Mouse (Mus musculus): ENCODE data around the gene Gm49387. TPM values are rescaled to one million over a fixed set of nuclear protein-coding genes. Genes with fewer than 3 reads are reported as not detected.
"Not testable (repeated sequence)": the region's sequence is repeated elsewhere in the genome, so short reads cannot be mapped to it uniquely, and the experiment has no call there.

Gene Gm49387
- polyA plus RNA-seq, 1 experiment from 2014 or later: not detected

GRCm38 (mm10) chr14:31602616-31602979 lies 38.1 kb downstream of the Gm49387 start:
- not testable (repeated sequence) for ATAC-seq (replicated peaks; ENCODE audit: low FRiP score); H3K27ac ChIP-seq (ENCODE audit: low read depth, low read length); H3K27me3 ChIP-seq (ENCODE audit: control insufficient read depth, insufficient read depth, low read length); H3K9ac ChIP-seq (ENCODE audit: low read length); H3K4me1 ChIP-seq (replicated peaks; ENCODE audit: control insufficient read depth, insufficient read depth, low read length); H3K36me3 ChIP-seq (ENCODE audit: control insufficient read depth, insufficient read depth, low read length); H3K4me2 ChIP-seq (ENCODE audit: low read depth, low read length, severe bottlenecking); DNase-seq (ENCODE audit: low spot score); H3K9me3 ChIP-seq (ENCODE audit: control insufficient read depth, low read length); H3K4me3 ChIP-seq (ENCODE audit: low read depth, low read length)
- 91% methylated on average over 6 of the region's 6 CpGs for whole genome bisulfite sequencing

DNA sequence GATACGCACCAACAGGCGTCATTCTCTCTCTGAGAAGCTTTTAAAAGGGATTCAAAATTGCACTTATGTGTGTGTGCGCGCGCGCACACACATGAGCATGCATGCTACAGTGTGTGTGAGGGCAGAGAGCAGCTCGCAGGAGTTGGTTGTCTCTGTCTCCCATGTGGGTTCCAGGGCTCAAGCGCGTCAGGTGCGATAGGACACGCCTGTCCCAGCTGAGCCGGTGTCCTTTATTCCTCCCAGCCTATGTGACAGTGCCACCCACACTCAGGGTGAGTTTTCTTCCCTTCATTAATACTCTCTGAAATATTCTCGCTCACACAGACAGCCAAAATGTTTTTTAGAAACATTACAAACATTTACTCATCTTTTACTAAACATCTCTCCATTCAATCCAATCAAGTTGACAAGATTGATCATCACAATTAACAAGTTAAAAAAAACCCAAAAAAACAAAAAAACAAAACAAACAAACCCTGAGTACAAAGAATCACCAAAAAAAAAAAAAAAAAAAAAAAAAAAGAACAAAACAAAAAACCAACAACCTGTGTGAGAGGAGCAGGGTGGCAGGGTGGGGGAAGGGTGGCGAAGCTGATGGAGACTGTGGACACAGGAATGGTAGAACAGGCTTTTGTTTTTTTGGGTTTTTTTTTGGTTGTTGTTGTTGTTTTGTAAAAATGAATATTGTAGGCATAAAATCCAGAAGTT lies 38.6 kb downstream of the Gm49387 start:
- ATAC-seq (replicated peaks; ENCODE audit: low FRiP score) (no peak), DNase-seq (ENCODE audit: low spot score) (no peak)
- Histone ChIP-seq H3K36me3 (ENCODE audit: control insufficient read depth, insufficient read depth, low read length) (no peaks in the 10 kb centered on the region), H3K4me1 (replicated peaks; ENCODE audit: control insufficient read depth, insufficient read depth, low read length) (no peaks in the 10 kb centered on the region), H3K27ac (ENCODE audit: low read depth, low read length) (no peak overlapping the region), H3K9ac (ENCODE audit: low read length) (no peak overlapping the region), H3K4me2 (ENCODE audit: low read depth, low read length, severe bottlenecking) (no peak overlapping the region), H3K27me3 (ENCODE audit: control insufficient read depth, insufficient read depth, low read length) (no peaks in the 10 kb centered on the region), H3K9me3 (ENCODE audit: control insufficient read depth, low read length) (no peaks in the 10 kb centered on the region; the same call in 1 of the 2 replicates), H3K4me3 (ENCODE audit: low read depth, low read length) (no peak overlapping the region)
- 95% methylated on average over 14 of the region's 14 CpGs for WGBS

DNA sequence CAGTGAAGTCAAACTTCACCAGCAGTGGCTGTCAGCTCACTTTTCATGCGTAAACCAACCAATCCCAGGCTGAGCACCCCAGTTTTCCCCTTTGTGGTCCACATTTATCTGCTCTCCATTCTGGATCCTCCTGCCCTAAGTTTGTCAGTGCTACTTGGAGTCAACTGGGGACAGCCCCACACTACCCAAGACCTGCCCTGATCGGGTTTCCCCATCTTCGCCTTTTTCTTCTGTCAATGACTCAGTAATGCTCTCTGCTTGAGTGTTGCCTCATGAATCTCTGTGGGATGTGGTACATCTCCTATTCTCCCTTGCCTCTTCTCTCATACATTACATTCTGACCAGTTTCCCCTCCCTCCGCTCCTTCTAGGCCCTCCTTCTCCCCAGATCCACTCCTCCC lies 43.2 kb downstream of the Gm49387 start:
- DNase-seq (ENCODE audit: low spot score) (no peak), ATAC-seq (replicated peaks; ENCODE audit: low FRiP score) (no peak)
- WGBS: 89% methylated on average over 4 of the region's 4 CpGs
- no peak overlapping the region for H3K4me3 ChIP-seq (ENCODE audit: low read depth, low read length)
- no peaks in the 10 kb centered on the region for H3K27me3 ChIP-seq (ENCODE audit: control insufficient read depth, insufficient read depth, low read length)
- no peaks in the 10 kb centered on the region; the same call in 1 of the 2 replicates for H3K9me3 ChIP-seq (ENCODE audit: control insufficient read depth, low read length)
- H3K4me1 ChIP-seq (replicated peaks; ENCODE audit: control insufficient read depth, insufficient read depth, low read length): no peaks in the 10 kb centered on the region
- H3K27ac ChIP-seq (ENCODE audit: low read depth, low read length): no peak overlapping the region
- no peaks in the 10 kb centered on the region for H3K36me3 ChIP-seq (ENCODE audit: control insufficient read depth, insufficient read depth, low read length)
- H3K9ac ChIP-seq (ENCODE audit: low read length): no peak overlapping the region
- no peak overlapping the region for H3K4me2 ChIP-seq (ENCODE audit: low read depth, low read length, severe bottlenecking)

DNA sequence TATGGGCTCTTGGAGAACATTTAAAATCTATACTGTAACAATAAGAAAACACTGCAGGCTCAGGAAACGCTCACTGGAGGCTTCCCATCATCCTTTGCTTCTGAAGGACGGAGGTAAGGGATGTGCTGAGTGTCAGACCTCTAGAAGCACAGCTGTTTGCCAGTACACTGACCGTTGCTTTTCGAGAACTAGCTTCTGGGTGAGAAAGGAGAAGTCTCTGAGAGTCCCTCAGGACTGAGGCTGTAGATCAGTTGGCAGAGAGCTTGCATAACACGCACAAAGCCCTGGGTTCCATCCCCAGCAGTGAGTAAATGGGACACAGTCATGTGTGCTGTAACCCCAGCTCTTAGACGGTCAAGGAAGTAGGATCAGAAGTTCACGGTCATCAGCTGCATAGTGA lies 44.3 kb downstream of the Gm49387 start:
- ATAC-seq (replicated peaks; ENCODE audit: low FRiP score) (no peak), DNase-seq (ENCODE audit: low spot score) (no peak)
- WGBS: 86% methylated on average over 7 of the region's 7 CpGs
- Histone ChIP-seq H3K36me3 (ENCODE audit: control insufficient read depth, insufficient read depth, low read length) (no peaks in the 10 kb centered on the region), H3K4me2 (ENCODE audit: low read depth, low read length, severe bottlenecking) (no peak overlapping the region), H3K27me3 (ENCODE audit: control insufficient read depth, insufficient read depth, low read length) (no peaks in the 10 kb centered on the region), H3K4me3 (ENCODE audit: low read depth, low read length) (no peak overlapping the region), H3K9me3 (ENCODE audit: control insufficient read depth, low read length) (no peaks in the 10 kb centered on the region; the same call in 1 of the 2 replicates), H3K4me1 (replicated peaks; ENCODE audit: control insufficient read depth, insufficient read depth, low read length) (no peaks in the 10 kb centered on the region), H3K9ac (ENCODE audit: low read length) (no peak overlapping the region), H3K27ac (ENCODE audit: low read depth, low read length) (no peak overlapping the region)

DNA sequence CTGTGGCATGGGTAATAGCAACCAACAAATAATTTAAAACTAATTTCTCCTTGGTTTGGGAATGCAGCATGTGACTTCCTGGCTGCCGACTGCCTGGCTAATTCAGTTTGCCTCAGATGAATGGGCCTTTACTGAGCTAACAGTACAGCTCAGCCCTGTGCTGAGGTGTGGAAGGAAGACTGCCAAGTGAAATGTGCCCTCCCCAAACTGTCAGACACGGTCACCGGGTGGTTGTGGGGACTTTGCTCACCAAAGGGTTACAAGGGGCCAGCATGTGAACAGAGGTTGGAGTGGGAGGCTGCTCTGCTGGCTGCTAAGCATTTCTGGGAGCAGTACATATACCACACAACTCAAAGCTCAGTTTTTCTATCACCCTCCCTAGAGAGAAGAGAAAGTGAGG lies 46.0 kb downstream of the Gm49387 start:
- Histone ChIP-seq H3K27me3 (ENCODE audit: control insufficient read depth, insufficient read depth, low read length) (no peaks in the 10 kb centered on the region), H3K9me3 (ENCODE audit: control insufficient read depth, low read length) (no peaks in the 10 kb centered on the region; the same call in 1 of the 2 replicates), H3K4me2 (ENCODE audit: low read depth, low read length, severe bottlenecking) (no peak overlapping the region), H3K9ac (ENCODE audit: low read length) (no peak overlapping the region), H3K27ac (ENCODE audit: low read depth, low read length) (no peak overlapping the region), H3K36me3 (ENCODE audit: control insufficient read depth, insufficient read depth, low read length) (no peaks in the 10 kb centered on the region), H3K4me1 (replicated peaks; ENCODE audit: control insufficient read depth, insufficient read depth, low read length) (no peaks in the 10 kb centered on the region), H3K4me3 (ENCODE audit: low read depth, low read length) (no peak overlapping the region)
- 92% methylated on average over 3 of the region's 3 CpGs for WGBS
- ATAC-seq (replicated peaks; ENCODE audit: low FRiP score) (no peak), DNase-seq (ENCODE audit: low spot score) (no peak)

- no peak for ATAC-seq (replicated peaks; ENCODE audit: low FRiP score)
- Histone ChIP-seq H3K9me3 (ENCODE audit: control insufficient read depth, low read length) (no peaks in the 10 kb centered on the region), H3K36me3 (ENCODE audit: control insufficient read depth, insufficient read depth, low read length) (no peaks in the 10 kb centered on the region), H3K9ac (ENCODE audit: low read length) (no peak overlapping the region), H3K4me3 (ENCODE audit: low read depth, low read length) (no peak overlapping the region), H3K4me2 (ENCODE audit: low read depth, low read length, severe bottlenecking) (no peak overlapping the region), H3K27me3 (ENCODE audit: control insufficient read depth, insufficient read depth, low read length) (no peaks in the 10 kb centered on the region), H3K4me1 (replicated peaks; ENCODE audit: control insufficient read depth, insufficient read depth, low read length) (no peaks in the 10 kb centered on the region), H3K27ac (ENCODE audit: low read depth, low read length) (no peak overlapping the region)
- WGBS: 83% methylated on average over 2 of the region's 2 CpGs
- no peak for DNase-seq (ENCODE audit: low spot score)
Measured at GRCm38 (mm10) chr14:31593036-31593435, 47.6 kb downstream of the Gm49387 start.

DNA sequence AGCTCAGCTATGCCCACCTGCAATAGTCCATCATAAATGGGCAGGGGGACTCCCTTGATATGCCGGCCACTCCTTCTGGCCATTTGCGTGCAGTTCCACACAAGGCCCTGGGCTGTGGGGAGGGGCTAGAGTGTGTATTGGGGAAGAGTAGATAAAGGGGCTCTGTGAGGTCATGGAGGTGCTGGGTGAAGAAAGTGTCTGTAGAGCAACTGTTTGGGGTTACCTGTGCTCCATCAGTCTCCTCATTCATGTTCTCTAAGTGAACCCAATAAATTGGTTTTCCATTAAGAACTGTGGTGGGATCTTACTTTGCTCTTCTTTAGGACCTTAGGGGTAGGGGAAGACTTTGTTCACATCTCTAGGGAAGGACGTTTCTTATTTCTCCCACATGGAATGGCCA lies 49.4 kb downstream of the Gm49387 start, which contains the start of gene Colq:
Gene Colq (minus strand): TSS at position 101 of the 400 bp plus-strand sequence.
- Histone ChIP-seq H3K27me3 (ENCODE audit: control insufficient read depth, insufficient read depth, low read length) (no peaks in the 10 kb centered on the region), H3K27ac (ENCODE audit: low read depth, low read length) (no peak within 1 kb of the TSS), H3K9ac (ENCODE audit: low read length) (no peak within 1 kb of the TSS), H3K4me2 (ENCODE audit: low read depth, low read length, severe bottlenecking) (no peak within 1 kb of the TSS), H3K4me3 (ENCODE audit: low read depth, low read length) (no peak within 1 kb of the TSS), H3K4me1 (replicated peaks; ENCODE audit: control insufficient read depth, insufficient read depth, low read length) (no peaks in the 10 kb centered on the region), H3K9me3 (ENCODE audit: control insufficient read depth, low read length) (no peaks in the 10 kb centered on the region), H3K36me3 (ENCODE audit: control insufficient read depth, insufficient read depth, low read length) (no peaks in the 10 kb centered on the region)
- no peak for DNase-seq (ENCODE audit: low spot score)
- 93% methylated on average over 3 of the region's 3 CpGs for WGBS
- ATAC-seq (replicated peaks; ENCODE audit: low FRiP score): no peak

DNA sequence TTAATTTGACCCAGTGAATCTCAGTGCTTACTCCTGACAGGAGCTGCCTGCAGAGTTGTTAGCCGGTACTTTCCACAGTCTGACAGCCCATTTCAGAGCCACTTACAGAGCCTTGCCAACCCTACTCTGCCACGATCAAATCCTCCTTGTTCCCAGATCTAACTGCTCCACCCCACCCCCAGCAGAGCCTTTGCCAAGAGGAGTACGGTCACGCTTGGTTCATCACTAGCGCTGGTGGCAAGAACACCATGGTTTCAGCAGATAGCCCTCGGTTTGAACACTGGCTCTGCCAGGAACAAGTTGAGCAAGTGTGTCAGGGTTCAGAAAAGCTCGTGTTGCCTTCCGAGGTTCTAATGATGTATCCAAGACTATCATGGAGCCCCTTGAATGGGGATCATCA lies 54.2 kb downstream of the Gm49387 start:
- WGBS: 85% methylated on average over 8 of the region's 8 CpGs
- ATAC-seq (replicated peaks; ENCODE audit: low FRiP score) (no peak), DNase-seq (ENCODE audit: low spot score) (no peak)
- no peaks in the 10 kb centered on the region for H3K9me3 ChIP-seq (ENCODE audit: control insufficient read depth, low read length)
- H3K36me3 ChIP-seq (ENCODE audit: control insufficient read depth, insufficient read depth, low read length): no peaks in the 10 kb centered on the region
- H3K4me3 ChIP-seq (ENCODE audit: low read depth, low read length): no peak overlapping the region
- no peak overlapping the region for H3K4me2 ChIP-seq (ENCODE audit: low read depth, low read length, severe bottlenecking)
- H3K4me1 ChIP-seq (replicated peaks; ENCODE audit: control insufficient read depth, insufficient read depth, low read length): no peaks in the 10 kb centered on the region
- no peak overlapping the region for H3K27ac ChIP-seq (ENCODE audit: low read depth, low read length)
- no peaks in the 10 kb centered on the region for H3K27me3 ChIP-seq (ENCODE audit: control insufficient read depth, insufficient read depth, low read length)
- H3K9ac ChIP-seq (ENCODE audit: low read length): no peak overlapping the region

GRCm38 (mm10) chr14:31583082-31583481 lies 57.6 kb downstream of the Gm49387 start:
- ATAC-seq (replicated peaks; ENCODE audit: low FRiP score) (no peak), DNase-seq (ENCODE audit: low spot score) (no peak)
- no peaks in the 10 kb centered on the region for H3K36me3 ChIP-seq (ENCODE audit: control insufficient read depth, insufficient read depth, low read length)
- WGBS: 87% methylated on average over 8 of the region's 9 CpGs
- H3K4me2 ChIP-seq (ENCODE audit: low read depth, low read length, severe bottlenecking): no peak overlapping the region
- H3K27me3 ChIP-seq (ENCODE audit: control insufficient read depth, insufficient read depth, low read length): no peaks in the 10 kb centered on the region
- no peak overlapping the region for H3K9ac ChIP-seq (ENCODE audit: low read length)
- H3K4me1 ChIP-seq (replicated peaks; ENCODE audit: control insufficient read depth, insufficient read depth, low read length): no peaks in the 10 kb centered on the region
- no peaks in the 10 kb centered on the region for H3K9me3 ChIP-seq (ENCODE audit: control insufficient read depth, low read length)
- no peak overlapping the region for H3K27ac ChIP-seq (ENCODE audit: low read depth, low read length)
- no peak overlapping the region for H3K4me3 ChIP-seq (ENCODE audit: low read depth, low read length)

All from forebrain, embryonic 11.5 days (tissue).